Mouse (Mus musculus) brain, embryonic 14.5 days (tissue): ENCODE data around the gene Chrm1. TPM values are rescaled to one million over a fixed set of nuclear protein-coding genes. Genes with fewer than 3 reads are reported as not detected.
"Not testable (repeated sequence)": the region's sequence is repeated elsewhere in the genome, so short reads cannot be mapped to it uniquely, and the experiment has no call there.

Experiments
- DNase-seq: peaks from one replicate; pipeline ENCODE4 v3.0.0-alpha.2; 2011; ENCODE audit warnings: low read depth
- CTCF ChIP-seq: fragments of 200-500 bp; IDR thresholded peaks from 2 replicates; pipeline ENCODE4 v1.5.1; 2012; ENCODE audit warnings: inconsistent platforms, mild to moderate bottlenecking, moderate library complexity, borderline replicate concordance; ENCODE audit not compliant: insufficient read depth, insufficient read length; ENCODE audit errors: extremely low read depth
- POLR2A ChIP-seq: fragments of 200-500 bp; IDR thresholded peaks from 2 replicates; pipeline ENCODE4 v1.6.1; 2012; ENCODE audit warnings: mild to moderate bottlenecking, inconsistent platforms, borderline replicate concordance; ENCODE audit not compliant: poor library complexity, insufficient read depth, insufficient read length, severe bottlenecking; ENCODE audit errors: extremely low read depth
- polyA plus RNA-seq: library from polyadenylated mRNA; depleted of rRNA; stranded (reverse); fragments of >200 nt; gene quantifications from 2 replicates; pipeline ENCODE4 v1.2.3, GENCODE M21; 2012; rRNA removed

Chrm1 gene
- polyA plus RNA-seq, 1 experiment = 1.5 TPM

DNA sequence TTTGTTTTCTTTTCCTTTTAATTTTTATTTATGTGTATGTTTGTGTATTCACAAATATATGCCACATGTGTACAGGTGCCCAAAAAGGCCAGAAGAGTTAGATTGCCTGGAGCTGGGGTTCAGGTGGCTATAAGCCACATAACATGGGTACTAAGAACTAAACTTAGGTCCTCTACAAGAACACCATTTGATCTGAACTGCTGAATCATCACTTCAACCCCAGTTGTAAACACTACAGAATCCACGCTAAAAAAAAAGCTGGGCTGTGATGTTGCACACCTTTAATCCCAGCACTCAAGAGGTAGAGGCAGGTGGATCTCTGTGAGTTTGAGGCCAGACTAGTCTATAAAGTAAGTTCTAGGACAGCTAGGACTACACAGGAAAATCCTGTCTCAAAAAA, 57.8 kb downstream of the Chrm1 start:
- TF ChIP-seq POLR2A = no peak
- DNase-seq = no peak

DNA sequence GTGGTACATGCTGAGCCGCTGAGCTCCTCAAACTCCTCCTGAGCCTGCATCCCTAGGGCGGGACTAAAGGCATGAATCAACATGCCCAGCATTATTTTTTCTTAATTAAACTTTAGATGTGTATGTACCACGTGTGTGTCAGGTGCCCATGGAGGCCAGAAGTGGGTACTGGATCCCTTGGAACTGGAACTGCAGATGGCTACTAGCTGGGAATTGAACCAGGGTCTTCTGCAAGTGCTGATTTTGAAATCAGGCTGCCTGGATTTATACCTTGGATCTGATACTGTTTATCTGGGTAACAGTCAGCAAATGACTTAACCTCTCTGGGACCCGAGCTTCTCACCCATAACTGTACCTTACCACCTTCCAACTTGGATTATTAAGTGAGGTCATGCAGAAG, 58.4 kb downstream of the Chrm1 start:
- no peak for DNase-seq
- TF ChIP-seq POLR2A = no peak
- TF ChIP-seq CTCF = no peak

DNA sequence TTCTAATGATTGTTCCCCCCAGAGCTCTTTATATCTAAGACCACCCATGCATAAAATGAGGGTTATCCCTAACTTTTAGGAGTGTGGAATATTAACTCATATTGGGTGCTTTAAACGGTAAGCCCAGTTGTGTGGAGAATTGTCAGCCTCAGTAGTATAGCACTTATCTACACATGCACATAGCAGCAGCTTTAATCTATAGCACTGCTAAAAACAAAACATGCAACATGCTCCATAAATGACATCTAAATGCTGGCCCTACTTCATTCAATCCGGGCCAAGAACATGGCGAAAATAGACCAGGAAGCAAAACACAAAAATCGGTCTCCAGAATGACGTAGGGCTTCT, 58.9 kb downstream of the Chrm1 start:
- TF ChIP-seq CTCF (no peak), POLR2A (no peak)

DNA sequence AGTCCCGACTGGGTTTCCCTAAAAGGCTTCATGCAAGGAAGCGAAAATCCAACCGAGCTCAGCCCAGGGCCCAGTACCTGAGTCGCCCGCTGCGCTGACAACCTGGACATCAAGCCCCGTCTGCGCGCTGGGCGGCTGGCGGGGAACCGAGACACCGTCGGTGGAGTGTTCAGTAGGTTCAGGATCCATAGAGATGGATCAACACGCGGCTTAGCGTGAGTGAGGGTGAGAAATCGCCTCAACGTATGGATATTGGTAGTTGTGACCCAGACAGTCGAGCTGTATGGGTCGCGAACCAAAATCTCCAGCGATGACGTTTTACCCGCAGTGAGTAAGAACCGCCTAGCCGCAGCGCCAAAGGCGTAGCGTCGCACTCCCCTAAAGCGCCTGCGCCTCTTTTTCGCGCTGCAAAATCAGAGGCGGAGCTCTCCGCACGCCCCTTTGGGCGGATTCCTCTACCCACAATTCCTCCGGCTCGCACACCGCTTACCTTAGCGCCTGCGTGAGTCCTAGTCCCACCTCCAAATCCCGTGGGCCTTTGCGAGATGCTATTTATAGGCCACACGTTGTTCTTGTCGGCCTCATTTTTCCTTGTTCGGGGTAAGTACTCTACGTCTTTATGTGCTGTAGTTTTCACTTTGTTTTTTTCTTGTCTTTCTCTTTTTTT, 59.5 kb downstream of the Chrm1 start, which contains the start of gene Slc3a2:
Gene Slc3a2, minus strand, starts transcription at position 463 of the 667 bp plus-strand sequence.
- DNase-seq = peak; percentile 99
- TF ChIP-seq POLR2A = peak; percentile 73; the same call in 1 of the 2 replicates
- TF ChIP-seq CTCF = no peak

More for the DNA sequence above, 58.9 kb downstream of the Chrm1 start:
- DNase-seq = no peak

DNA sequence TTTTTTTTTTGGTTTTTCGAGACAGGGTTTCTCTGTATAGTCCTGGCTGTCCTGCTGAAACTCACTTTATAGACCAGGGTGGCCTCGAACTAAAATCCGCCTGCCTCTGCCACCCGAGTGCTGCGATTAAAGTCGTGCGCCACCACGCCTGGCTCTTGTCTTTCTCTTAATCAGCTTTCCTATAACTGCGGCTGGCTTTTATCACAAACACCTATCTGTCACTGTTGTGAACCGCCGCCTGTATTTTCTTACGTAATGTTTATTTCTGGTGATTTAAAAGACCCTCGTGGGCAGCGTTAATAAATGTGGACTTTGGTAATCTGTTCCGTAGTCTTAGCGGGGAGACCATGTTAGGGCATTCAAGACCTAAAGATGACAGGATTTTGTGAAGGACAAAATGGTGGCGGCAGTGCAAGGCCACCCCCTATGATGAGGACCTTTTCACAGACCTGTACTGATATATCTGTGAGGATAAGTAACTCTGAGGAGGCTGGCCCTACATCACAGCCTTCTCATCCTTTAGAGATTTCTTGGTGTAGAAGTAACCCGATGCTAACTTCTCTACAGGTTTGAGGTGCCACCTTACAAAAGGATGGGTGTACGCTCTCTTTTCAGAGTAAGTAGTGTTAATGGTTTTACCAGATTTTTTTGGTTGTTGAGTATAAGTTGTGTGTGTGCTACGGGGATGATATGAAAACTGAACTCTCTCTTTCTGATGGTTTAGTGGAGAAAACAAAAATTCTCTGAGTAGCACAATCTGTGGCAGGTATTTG, 60.2 kb downstream of the Chrm1 start:
- DNase-seq = peak; percentile 41
- TF ChIP-seq CTCF = no peak
- no peak for TF ChIP-seq POLR2A

DNA sequence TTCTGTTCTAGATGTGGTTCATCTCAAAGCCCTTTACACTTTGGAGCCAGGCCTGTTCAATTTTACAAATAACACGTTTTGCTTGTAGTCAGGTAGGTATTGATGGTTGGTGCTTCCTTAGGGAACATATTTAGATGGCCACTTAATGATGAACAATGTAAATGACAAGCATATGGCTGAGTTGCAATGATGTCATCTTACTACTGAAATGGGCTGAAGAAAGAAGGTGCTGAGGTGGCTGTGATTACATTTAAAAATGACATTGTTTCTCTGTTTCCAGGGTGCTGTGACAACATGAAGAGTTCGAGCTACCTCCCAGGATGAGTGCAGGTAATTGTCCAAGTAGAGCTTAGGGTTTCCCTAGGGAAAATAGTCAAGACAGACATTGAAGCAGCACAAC, 60.8 kb downstream of the Chrm1 start:
- no peak for DNase-seq
- no peak for TF ChIP-seq CTCF
- TF ChIP-seq POLR2A = no peak

DNA sequence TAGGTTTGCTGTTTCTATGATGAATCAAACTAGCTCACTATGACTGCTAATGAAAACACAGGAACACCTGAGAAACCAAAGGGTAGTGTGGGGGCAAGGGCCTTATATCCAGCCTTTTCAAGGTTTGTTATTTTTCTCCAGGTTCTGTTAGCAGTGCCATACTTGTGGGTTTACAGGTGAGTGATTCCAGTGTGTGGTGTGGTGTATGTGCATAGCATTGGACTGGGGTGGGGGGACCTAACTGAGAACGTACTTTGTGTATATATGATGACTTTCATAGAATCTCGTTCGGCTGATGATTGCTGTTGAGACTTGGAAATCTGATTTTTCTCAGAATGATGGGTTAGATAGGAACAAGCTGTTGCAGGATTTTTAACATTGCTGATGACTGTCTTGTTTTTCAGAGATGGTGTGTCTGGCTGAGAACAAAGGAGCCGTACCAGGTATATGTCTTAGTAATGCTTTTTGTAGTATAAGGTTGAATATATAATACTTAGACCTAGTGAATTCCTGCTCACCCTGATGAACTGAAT, 61.6 kb downstream of the Chrm1 start:
- TF ChIP-seq POLR2A (no peak), CTCF (no peak)
- DNase-seq = no peak

DNA sequence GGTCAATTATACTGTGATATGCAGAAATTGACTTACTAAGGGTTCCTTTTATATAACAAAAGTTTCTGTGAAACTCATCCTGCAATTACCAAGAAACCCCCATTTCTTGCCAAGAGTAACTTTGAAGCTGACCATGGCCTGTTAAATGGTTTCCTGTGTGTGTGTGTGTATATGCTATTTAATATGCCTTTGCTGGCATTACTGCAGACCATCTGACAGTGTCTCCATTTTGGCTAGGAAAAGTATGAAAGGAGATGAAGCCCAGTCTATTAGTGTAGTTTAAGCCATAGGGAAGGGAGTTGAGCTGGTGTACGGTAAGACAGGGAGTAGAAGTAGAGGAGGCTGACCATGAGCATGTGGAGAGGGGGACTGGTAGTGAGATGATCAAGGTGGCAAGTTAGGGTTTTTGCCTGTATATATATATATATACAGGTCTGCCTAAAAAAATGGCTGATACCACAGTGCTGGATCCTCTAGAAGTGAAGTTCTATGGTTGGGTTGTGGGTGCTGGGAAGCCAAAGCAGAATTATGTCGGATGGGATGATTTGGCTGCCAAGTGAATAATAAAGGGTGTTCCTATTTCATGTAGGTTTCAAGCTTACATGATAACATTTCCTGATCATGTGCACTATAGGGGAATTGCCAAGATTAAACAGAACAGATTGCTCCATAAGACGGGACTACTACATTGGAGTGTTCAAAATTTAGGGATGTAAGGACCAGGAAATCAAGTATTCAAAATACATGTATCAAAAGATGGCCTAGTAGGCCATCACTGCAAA, 63.2 kb downstream of the Chrm1 start:
- TF ChIP-seq POLR2A (no peak), CTCF (no peak)
- DNase-seq = no peak

DNA sequence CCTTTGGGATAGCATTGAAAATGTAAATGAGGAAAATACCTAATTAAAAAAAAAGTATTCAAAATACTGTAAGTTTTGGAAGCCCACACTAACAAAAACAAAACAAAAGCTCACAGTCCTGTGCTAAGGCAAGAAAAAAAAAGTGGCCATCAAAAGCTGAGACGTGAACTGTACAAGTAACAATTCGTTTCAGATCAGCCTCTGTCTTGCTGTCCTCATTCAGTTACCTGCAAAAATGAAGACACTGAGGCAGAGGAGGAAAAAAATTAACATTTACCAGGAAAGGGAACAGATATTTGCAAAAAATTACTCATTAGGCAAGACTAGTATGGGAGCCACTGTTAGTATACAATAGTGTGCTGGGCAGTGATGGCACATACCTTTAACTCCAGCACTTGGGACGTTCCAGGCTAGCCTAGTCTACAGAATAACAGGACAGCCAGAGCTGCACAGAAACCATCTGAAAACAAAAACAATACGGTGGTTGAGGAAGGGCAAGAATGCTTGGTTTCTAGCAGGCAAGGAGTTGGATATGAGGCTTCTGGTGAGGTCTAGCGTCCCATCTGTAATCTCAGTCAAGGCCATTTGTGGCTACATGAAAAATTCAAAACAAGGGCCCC, 64.0 kb downstream of the Chrm1 start:
- DNase-seq = no peak
- TF ChIP-seq CTCF (no peak), POLR2A (no peak)

DNA sequence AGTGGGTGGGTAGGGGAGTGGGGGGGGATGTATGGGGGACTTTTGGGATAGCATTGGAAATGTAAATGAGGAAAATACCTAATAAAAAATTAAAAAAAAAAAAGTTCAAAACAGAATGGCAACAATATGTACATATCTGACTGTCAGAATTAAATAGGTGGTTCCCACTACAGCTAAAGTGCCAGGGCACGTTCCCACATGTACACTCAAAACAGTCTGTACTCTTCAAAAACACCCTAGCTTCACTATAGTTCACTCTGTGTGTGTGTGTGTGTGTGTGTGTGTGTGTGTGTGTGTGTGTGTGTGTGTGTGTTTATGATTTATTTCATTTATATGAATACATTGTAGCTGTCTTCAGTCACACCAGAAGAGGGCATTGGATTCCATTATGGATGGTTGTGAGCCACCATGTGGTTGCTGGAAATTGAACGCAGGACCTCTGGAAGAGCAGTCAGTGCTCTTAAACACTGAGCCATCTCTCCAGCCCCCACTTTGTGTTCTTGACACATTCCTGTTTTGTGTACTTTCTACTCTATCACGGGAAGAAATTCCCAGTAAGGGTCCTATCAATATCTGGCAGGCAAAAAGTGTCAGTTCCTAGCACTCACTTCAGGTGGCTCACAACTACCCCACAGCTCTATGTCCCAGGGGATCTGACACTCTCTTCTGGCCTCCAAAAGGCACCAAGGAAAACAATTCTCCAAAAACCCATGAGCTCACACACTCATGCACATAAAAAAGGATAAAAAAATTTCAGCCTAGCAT, 64.9 kb downstream of the Chrm1 start:
- not testable (repeated sequence) for DNase-seq

Other genes starting within 250 kb of the Chrm1 start
- 6.7 and 8.0 TPM in 2 replicates for gene Slc22a8, start 72.5 kb upstream of the Chrm1 start, polyA plus RNA-seq
- gene Slc22a6, start 45.8 kb upstream of the Chrm1 start, polyA plus RNA-seq = 12.2 and 13.2 TPM in 2 replicates
- 147 and 159 TPM in 2 replicates for gene Slc3a2, start 59.6 kb downstream of the Chrm1 start, polyA plus RNA-seq
- gene Wdr74, start 72.0 kb downstream of the Chrm1 start, polyA plus RNA-seq = 57.3 and 65.8 TPM in 2 replicates
- 1.9 and 2.4 TPM in 2 replicates for gene 1700092M07Rik, start 76.9 kb downstream of the Chrm1 start, polyA plus RNA-seq
- gene Stx5a, start 77.6 kb downstream of the Chrm1 start, polyA plus RNA-seq = 117 TPM in 2 replicates
- 176 and 264 TPM in 2 replicates for gene Nxf1, start 93.3 kb downstream of the Chrm1 start, polyA plus RNA-seq
- gene Tmem223, start 107.2 kb downstream of the Chrm1 start, polyA plus RNA-seq = 224 and 402 TPM in 2 replicates
- 25.4 and 37.6 TPM in 2 replicates for gene Tmem179b, start 110.7 kb downstream of the Chrm1 start, polyA plus RNA-seq
- 27.6 and 29.8 TPM in 2 replicates for gene Taf6l, start 122.6 kb downstream of the Chrm1 start, polyA plus RNA-seq
- 112 and 163 TPM in 2 replicates for gene Polr2g, start 134.8 kb downstream of the Chrm1 start, polyA plus RNA-seq
- 5.9 and 7.9 TPM in 2 replicates for gene Zbtb3, start 138.8 kb downstream of the Chrm1 start, polyA plus RNA-seq
- 53.6 and 57.3 TPM in 2 replicates for gene Ttc9c, start 155.5 kb downstream of the Chrm1 start, polyA plus RNA-seq
- gene Hnrnpul2, start 156.2 kb downstream of the Chrm1 start, polyA plus RNA-seq = 59.9 and 85.5 TPM in 2 replicates
- gene AC129217.1, start 166.0 kb downstream of the Chrm1 start, polyA plus RNA-seq = 1.1 TPM in 1 of 2 replicates, not detected in the other
- gene Bscl2, start 173.7 kb downstream of the Chrm1 start, polyA plus RNA-seq = 92.6 and 101 TPM in 2 replicates
- gene Gng3, start 175.4 kb downstream of the Chrm1 start, polyA plus RNA-seq = 187 and 233 TPM in 2 replicates
- 0.90 and 1.4 TPM in 2 replicates for gene Lrrn4cl, start 187.0 kb downstream of the Chrm1 start, polyA plus RNA-seq
- 105 and 111 TPM in 2 replicates for gene Ubxn1, start 207.7 kb downstream of the Chrm1 start, polyA plus RNA-seq
- gene Uqcc3, start 217.1 kb downstream of the Chrm1 start, polyA plus RNA-seq = 45.4 and 46.9 TPM in 2 replicates
- gene Lbhd1, start 219.9 kb downstream of the Chrm1 start, polyA plus RNA-seq = 5.5 and 6.8 TPM in 2 replicates
- gene Gm49403, start 220.1 kb downstream of the Chrm1 start, polyA plus RNA-seq = not detected in 2 replicates
- 43.0 and 52.4 TPM in 2 replicates for gene 1810009A15Rik, start 225.1 kb downstream of the Chrm1 start, polyA plus RNA-seq
- 0.23 and 0.33 TPM in 2 replicates for gene Gm49416, start 225.1 kb downstream of the Chrm1 start, polyA plus RNA-seq
- 31.4 and 37.1 TPM in 2 replicates for gene Ints5, start 229.2 kb downstream of the Chrm1 start, polyA plus RNA-seq
- gene Ganab, start 234.3 kb downstream of the Chrm1 start, polyA plus RNA-seq = 155 and 182 TPM in 2 replicates